Mouse (Mus musculus) stomach, embryonic 16.5 days (tissue): ENCODE measurements around the gene Zfp771. TPM values are rescaled to one million over a fixed set of nuclear protein-coding genes. Genes with fewer than 3 reads are reported as not detected.

Experiments used
- ATAC-seq: fragments of 200-750 bp; cut with Nextera tagmentation; 2 replicates; pipeline ENCODE4 v1.8.0; 2017; ENCODE audit warnings: moderate number of reproducible peaks, moderate TSS enrichment; ENCODE audit not compliant: insufficient read depth, low FRiP score
- H3K27ac ChIP-seq: fragments of 300-500 bp; sonication (generic); 2 replicates; pipeline ENCODE4 v1.5.1; 2014; ENCODE audit warnings: low read length
- H3K27me3 ChIP-seq: fragments of 300-500 bp; sonication (generic); 2 replicates; pipeline ENCODE4 v1.6.1; 2014; ENCODE audit warnings: low read length, control low read depth, mixed read lengths; ENCODE audit not compliant: control insufficient read depth, insufficient read depth
- H3K36me3 ChIP-seq: fragments of 300-500 bp; sonication (generic); 2 replicates; pipeline ENCODE4 v1.6.1; 2014; ENCODE audit warnings: low read length; ENCODE audit not compliant: control insufficient read depth, insufficient read depth
- H3K4me1 ChIP-seq: fragments of 300-500 bp; sonication (generic); 2 replicates; pipeline ENCODE4 v1.6.1; 2014; ENCODE audit warnings: low read length, control low read depth, mixed read lengths; ENCODE audit not compliant: control insufficient read depth, insufficient read depth
- H3K4me2 ChIP-seq: fragments of 300-500 bp; sonication (generic); 2 replicates; pipeline ENCODE4 v1.6.1; 2014; ENCODE audit warnings: low read depth, low read length, mixed read lengths
- H3K4me3 ChIP-seq: fragments of 300-500 bp; sonication (generic); replicated peaks from 2 replicates; pipeline ENCODE4 v1.5.1; 2014; ENCODE audit warnings: mild to moderate bottlenecking, low read length
- H3K9ac ChIP-seq: fragments of 300-500 bp; sonication (generic); 2 replicates; pipeline ENCODE4 v1.6.1; 2014; ENCODE audit warnings: low read length
- H3K9me3 ChIP-seq: fragments of 300-500 bp; sonication (generic); replicated peaks from 2 replicates; pipeline ENCODE4 v1.6.1; 2016; ENCODE audit warnings: low read length, control low read depth; ENCODE audit not compliant: control insufficient read depth
- WGBS: fragments of 180-500 bp; shearing (Covaris S2); extraction: QIAGEN DNeasy Blood & Tissue Kit; methylation state at CpG from one replicate; pipeline ENCODE4 v1.1.7; 2014; 5-methylcytosine and 5-hydroxymethylcytosine counted together
- polyA plus RNA-seq: library from polyadenylated mRNA; unstranded; fragments of >200 nt; fragmentation: Nextera tagmentation; extraction: Ambion mirVana; gene quantifications from 2 replicates; pipeline ENCODE4 v1.2.1, GENCODE M21; 2015

Zfp771 gene
- polyA plus RNA-seq, 1 experiment from 2014 or later, result 37.8 TPM

DNA sequence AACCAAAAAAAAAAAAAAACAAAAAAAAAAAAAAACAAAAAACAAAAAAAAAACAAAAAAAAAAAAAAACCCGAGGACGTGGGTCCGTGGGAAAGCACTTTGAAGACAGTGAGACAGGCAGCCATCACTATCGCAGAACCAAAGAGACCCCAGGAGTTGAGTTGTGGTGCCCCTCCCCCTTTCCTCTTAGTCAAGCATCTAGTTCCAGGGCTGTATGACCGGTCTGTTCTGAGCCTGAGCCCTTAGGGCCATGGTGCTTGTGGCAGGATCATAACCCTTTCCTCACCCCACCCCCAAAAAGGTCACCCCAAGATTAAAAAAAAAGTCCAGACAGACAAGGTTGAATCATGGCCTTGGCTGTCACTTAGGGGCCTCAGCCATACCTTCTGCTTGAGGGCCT, 27.8 kb upstream of the Zfp771 start:
- ATAC-seq, result no peak
- no peaks in the 10 kb centered on the region for H3K36me3 ChIP-seq
- 83% methylated on average over 5 of the region's 5 CpGs for WGBS
- no peak overlapping the region for H3K4me3 ChIP-seq
- H3K9me3 ChIP-seq, result no peaks in the 10 kb centered on the region
- no peak overlapping the region for H3K4me2 ChIP-seq
- no peaks in the 10 kb centered on the region for H3K4me1 ChIP-seq
- no peak overlapping the region for H3K27ac ChIP-seq
- no peaks in the 10 kb centered on the region for H3K27me3 ChIP-seq
- no peak overlapping the region for H3K9ac ChIP-seq

DNA sequence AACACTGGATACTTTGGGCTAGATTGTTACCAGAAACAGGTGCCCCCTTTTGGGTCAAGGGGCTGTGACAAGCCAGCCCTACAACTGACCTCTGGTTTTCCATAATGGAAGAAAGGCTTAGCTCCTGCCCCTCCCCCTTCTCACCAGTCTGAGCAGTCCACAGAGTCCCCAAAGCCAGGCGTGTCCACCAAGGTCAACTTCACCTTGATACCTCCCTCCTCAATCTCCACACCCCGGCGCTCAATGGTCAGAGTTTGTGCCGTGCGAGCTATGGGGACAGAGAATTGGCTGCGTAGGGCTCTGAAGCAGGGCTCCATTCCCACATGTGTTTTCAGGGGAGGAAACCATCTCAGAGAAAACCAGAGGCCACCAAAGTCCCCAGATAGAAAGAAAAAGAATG, 26.6 kb upstream of the Zfp771 start:
- Histone ChIP-seq H3K36me3 (no peaks in the 10 kb centered on the region), H3K9ac (no peak overlapping the region), H3K4me2 (no peak overlapping the region), H3K4me3 (no peak overlapping the region), H3K9me3 (no peaks in the 10 kb centered on the region), H3K27ac (no peak overlapping the region), H3K4me1 (no peaks in the 10 kb centered on the region), H3K27me3 (no peaks in the 10 kb centered on the region)
- 75% methylated on average over 6 of the region's 6 CpGs for WGBS
- no peak for ATAC-seq

DNA sequence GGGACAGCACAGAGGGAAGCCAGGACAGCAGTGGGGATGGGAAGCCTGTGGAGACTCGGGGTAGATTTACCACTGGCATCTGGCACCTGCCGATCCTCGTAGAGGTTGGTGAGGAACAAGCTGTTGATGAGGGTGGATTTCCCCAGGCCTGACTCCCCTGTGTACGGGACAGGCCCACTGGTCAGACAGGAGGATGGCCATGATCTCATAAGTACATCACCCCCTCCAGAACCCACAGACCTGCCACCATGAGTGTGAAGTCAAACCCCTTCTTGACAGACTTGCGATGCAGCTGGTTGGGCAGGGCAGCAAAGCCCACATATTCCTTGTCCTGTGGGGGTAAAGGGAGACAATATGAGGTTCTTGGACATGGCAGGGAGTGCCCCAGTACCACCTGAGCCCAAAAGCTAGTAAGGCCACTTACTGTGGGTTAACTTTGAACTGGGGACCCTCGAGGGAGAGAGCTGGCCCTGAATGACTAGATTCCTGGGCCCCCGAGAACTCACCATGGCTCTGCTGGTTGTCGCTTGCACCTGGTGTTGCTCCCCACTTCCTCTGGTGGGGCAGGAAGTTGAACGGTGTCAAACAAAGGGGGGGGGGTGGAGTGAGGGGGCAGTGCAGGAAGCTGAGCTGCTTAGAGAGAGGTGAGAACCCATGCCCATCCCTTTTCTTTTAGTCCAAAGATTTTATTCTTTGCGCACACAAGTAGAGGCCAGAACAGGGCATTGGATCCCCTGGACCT, 26.0 kb upstream of the Zfp771 start:
- 62% methylated on average over 10 of the region's 10 CpGs for WGBS
- Histone ChIP-seq H3K9me3 (no peaks in the 10 kb centered on the region), H3K9ac (no peak overlapping the region), H3K4me1 (no peaks in the 10 kb centered on the region), H3K27ac (no peak overlapping the region), H3K4me2 (no peak overlapping the region), H3K36me3 (no peaks in the 10 kb centered on the region), H3K27me3 (no peaks in the 10 kb centered on the region), H3K4me3 (no peak overlapping the region)
- no peak for ATAC-seq

DNA sequence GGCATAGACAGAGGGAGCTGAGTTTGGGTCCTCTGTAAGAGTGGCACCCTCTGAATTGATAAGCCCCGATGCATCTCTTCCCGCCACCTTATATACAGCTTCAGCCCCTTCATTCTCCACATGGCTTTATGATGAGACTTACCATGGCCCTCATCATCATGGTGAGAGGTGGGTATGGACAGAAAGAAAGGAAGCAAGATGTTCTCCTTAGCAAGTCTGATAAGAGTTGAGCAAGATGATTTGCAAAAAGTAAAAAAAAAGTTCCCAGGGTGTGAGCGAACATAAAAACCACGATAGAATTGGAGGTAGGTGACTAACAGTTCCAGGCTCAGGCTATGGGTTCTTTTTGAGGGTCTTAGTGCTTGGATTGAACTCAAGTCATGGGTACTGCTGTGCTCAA, 25.4 kb upstream of the Zfp771 start:
- Histone ChIP-seq H3K27me3 (no peaks in the 10 kb centered on the region), H3K4me2 (no peak overlapping the region), H3K36me3 (no peaks in the 10 kb centered on the region), H3K4me1 (no peaks in the 10 kb centered on the region), H3K4me3 (no peak overlapping the region), H3K27ac (no peak overlapping the region), H3K9ac (no peak overlapping the region), H3K9me3 (no peaks in the 10 kb centered on the region)
- no peak for ATAC-seq
- 77% methylated on average over 4 of the region's 4 CpGs for WGBS

DNA sequence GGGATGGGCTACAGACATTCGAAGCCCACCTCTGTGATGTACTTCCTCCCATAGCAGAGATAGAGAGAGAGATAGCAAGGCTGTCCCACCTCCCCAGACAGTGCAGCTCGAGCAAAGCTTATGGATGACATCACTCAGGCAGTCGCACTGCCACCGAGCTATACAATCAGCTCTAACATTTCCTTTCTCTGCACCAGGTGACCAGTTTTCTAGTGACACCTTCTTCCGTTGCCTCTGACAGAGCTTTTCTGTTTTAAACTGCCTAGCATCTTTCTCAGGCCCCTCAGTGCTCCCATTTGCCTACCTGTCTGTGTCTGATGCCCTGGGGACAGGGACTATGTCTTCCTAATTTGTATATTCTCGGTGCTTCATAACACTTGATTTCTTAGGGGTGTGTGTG, 23.6 kb upstream of the Zfp771 start:
- Histone ChIP-seq H3K9ac (no peak overlapping the region), H3K27me3 (no peaks in the 10 kb centered on the region), H3K4me1 (no peaks in the 10 kb centered on the region; the same call in 1 of the 2 replicates), H3K36me3 (no peaks in the 10 kb centered on the region), H3K4me3 (no peak overlapping the region), H3K9me3 (no peaks in the 10 kb centered on the region), H3K4me2 (no peak overlapping the region), H3K27ac (no peak overlapping the region)
- no peak for ATAC-seq
- 69% methylated on average over 6 of the region's 6 CpGs for WGBS

DNA sequence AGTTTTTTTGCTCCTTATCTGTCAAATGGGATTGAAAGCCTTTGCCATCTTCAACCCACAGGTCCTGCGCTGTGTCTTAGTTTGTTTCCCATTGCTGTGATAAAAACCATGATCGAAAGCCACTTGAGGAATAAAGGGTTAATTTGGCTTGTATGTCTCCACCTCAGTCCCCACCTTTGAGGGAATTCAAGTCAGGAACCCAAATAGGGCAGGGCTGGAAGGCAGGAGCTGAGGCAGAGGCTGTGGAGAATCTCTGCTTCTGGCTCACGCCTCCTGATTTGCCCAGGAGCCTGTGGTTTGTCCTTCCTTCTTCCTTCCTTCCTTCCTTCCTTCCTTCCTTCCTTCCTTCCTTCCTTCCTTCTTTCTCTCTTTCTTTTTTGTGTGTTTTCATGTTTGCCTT, 21.0 kb upstream of the Zfp771 start:
- H3K4me1 ChIP-seq, result no peaks in the 10 kb centered on the region; the same call in 1 of the 2 replicates
- no peaks in the 10 kb centered on the region for H3K27me3 ChIP-seq
- H3K27ac ChIP-seq, result no peak overlapping the region
- no peak overlapping the region for H3K9ac ChIP-seq
- H3K36me3 ChIP-seq, result no peaks in the 10 kb centered on the region
- H3K9me3 ChIP-seq, result no peaks in the 10 kb centered on the region
- no peak overlapping the region for H3K4me3 ChIP-seq
- H3K4me2 ChIP-seq, result no peak overlapping the region
- ATAC-seq, result no peak
- 93% methylated on average over 3 of the region's 3 CpGs for WGBS

DNA sequence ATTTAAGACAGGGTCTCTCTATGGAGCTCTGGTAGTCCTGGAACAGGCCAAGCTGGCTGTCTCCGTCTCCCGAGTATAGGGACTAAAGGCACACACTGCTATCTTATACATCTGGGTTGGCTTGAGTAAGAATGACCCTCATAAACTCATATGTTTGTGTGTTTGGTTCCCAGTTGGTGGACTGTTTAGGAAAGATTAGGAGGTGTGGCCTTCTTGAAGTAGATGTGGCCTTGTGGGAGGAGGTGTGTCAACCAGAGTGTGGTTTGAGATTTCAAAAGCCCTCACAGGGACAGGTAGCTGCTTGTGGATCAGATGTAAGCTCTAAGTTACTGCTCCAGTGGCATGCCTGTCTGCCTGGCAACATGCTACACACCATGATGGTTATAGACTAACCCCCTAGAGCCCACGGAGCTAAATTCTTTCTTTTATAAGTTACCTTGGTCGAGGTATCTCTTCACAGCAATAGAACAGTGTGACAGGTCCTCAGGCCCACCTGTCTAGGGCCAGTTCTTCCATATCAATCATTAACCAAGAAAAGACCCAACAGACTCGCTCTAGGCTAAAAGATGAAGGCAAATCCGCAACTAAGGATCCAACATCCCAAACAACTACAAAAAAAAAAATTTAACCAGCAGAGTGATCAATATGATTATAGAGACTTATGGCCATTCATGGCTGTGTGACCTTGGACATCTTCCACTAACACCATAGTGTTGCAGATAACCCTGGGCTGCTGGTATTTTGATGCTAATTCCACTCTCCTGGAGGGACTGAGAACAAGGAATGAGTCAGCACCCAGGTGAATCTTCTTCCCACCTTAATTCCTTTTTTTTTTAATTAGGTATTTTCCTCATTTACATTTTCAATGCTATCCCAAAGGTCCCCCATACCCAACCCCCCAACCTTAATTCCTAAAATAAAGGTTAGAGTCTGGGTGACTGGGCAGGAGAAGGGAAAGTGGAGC, 20.3 kb upstream of the Zfp771 start:
- no peak overlapping the region for H3K4me3 ChIP-seq
- WGBS, result 70% methylated on average over 6 of the region's 6 CpGs
- H3K9me3 ChIP-seq, result no peaks in the 10 kb centered on the region
- H3K27ac ChIP-seq, result no peak overlapping the region
- 0 out of 2 replicates have a peak, but pooled peaks have one; percentile 29 for ATAC-seq
- H3K27me3 ChIP-seq, result no peaks in the 10 kb centered on the region
- no peak overlapping the region for H3K9ac ChIP-seq
- no peak overlapping the region for H3K4me2 ChIP-seq
- H3K4me1 ChIP-seq, result no peaks in the 10 kb centered on the region; the same call in 1 of the 2 replicates
- H3K36me3 ChIP-seq, result no peaks in the 10 kb centered on the region

DNA sequence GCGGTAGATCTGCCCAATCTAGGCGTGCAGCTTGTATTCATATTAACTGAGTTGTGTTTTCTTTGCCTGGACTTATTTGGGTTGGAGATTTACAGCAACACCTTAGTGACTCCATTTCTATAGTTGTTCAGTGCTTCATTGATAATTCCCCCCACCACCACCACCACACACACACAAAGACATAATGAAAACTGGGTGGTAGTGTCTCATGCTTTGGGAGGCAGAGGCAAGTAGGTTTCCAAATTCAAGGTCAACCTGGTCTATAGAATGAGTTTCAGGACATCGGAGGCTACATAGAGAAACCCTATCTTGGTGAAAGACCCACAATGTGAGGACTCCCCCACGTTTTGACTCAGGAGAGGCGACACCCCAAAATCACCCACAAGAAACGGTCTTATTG, 19.5 kb upstream of the Zfp771 start:
- no peaks in the 10 kb centered on the region; the same call in 1 of the 2 replicates for H3K36me3 ChIP-seq
- 91% methylated on average over 6 of the region's 6 CpGs for WGBS
- no peak overlapping the region for H3K27ac ChIP-seq
- no peak overlapping the region for H3K4me3 ChIP-seq
- no peak for ATAC-seq
- H3K9me3 ChIP-seq, result no peaks in the 10 kb centered on the region
- H3K9ac ChIP-seq, result no peak overlapping the region
- H3K4me2 ChIP-seq, result no peak overlapping the region
- no peaks in the 10 kb centered on the region for H3K27me3 ChIP-seq
- no peaks in the 10 kb centered on the region; the same call in 1 of the 2 replicates for H3K4me1 ChIP-seq
